32 mouse cellular contexts compared by ENCODE assay signal in genomic region chr4:151010316-151010715, GRCm38 (mm10). TPM values are rescaled to one million over a fixed set of nuclear protein-coding genes. Genes with fewer than 3 reads are reported as not detected.
"Had no signal": no experiment of that assay in that cellular context is flagged by ENCODE, and none has a peak within 500 bp of the region (broad histone marks: within the 10 kb centered on the region; RNA-seq: fewer than 3 reads in every experiment).

No protein-coding gene starts in this region.

- H3K4me3 ChIP-seq: intestine, embryonic 15.5 days; left cerebral cortex, adult 2 months; liver, embryonic 13.5 days; lung, embryonic 15.5 days; stomach, embryonic 15.5 days had no signal

- H3K27me3 ChIP-seq: intestine, embryonic 15.5 days; liver, embryonic 13.5 days; lung, embryonic 15.5 days; stomach, embryonic 15.5 days had no signal

- ATAC-seq: intestine, embryonic 15.5 days had no signal

- H3K9ac ChIP-seq: intestine, embryonic 15.5 days; liver, embryonic 13.5 days; lung, embryonic 15.5 days; stomach, embryonic 15.5 days had no signal

- H3K4me1 ChIP-seq: intestine, embryonic 15.5 days; liver, embryonic 13.5 days; lung, embryonic 15.5 days; stomach, embryonic 15.5 days had no signal

- H3K4me2 ChIP-seq: intestine, embryonic 15.5 days; liver, embryonic 13.5 days; lung, embryonic 15.5 days; midbrain, embryonic 11.5 days; stomach, embryonic 15.5 days had no signal

- H3K9me3 ChIP-seq: intestine, embryonic 15.5 days; liver, embryonic 13.5 days; lung, embryonic 15.5 days; stomach, embryonic 15.5 days had no signal

- DNase-seq: kidney, adult 11 months; kidney, adult 8-10 months; kidney, postnatal 14 days; kidney, postnatal 4 days; layer of hippocampus, adult 9-11 months; liver, embryonic 13.5 days; midbrain, embryonic 14.5 days; right cerebral cortex, adult 18-20 months; right cerebral cortex, postnatal 14 days; right cerebral cortex, postnatal 4 days; spleen, adult 18-20 months; thymus, adult 18-20 months; thymus, postnatal 36 days had no signal

- H3K36me3 ChIP-seq: intestine, embryonic 15.5 days; lung, embryonic 15.5 days had no signal

- H3K27ac ChIP-seq: intestine, embryonic 15.5 days; left cerebral cortex, adult 2 months; liver, embryonic 13.5 days; lung, embryonic 15.5 days; stomach, embryonic 15.5 days had no signal

RNA-seq across cellular contexts. Expression of gene Uts2, which starts 13.4 kb away (rescaled TPM):
- total RNA-seq: layer of hippocampus, adult 18-20 months; layer of hippocampus, postnatal 25 days; left cerebral cortex, adult 2 months; left cerebral cortex, postnatal 10 days; left cerebral cortex, postnatal 36 days; liver, adult 2 months; megakaryocyte progenitor cell, adult 5-6 weeks; megakaryocyte-erythroid progenitor cell, adult 5-6 weeks; midbrain, postnatal 0 days had no signal
- polyA plus RNA-seq: intestine, embryonic 15.5 days; kidney, embryonic 16.5 days; limb, embryonic 11.5 days; limb, embryonic 14.5 days; liver, adult 2 months; liver, embryonic 13.5 days; liver, embryonic 16.5 days; lung, embryonic 15.5 days; midbrain, embryonic 11.5 days; midbrain, embryonic 14.5 days; midbrain, postnatal 0 days; neural tube, embryonic 11.5 days; stomach, embryonic 15.5 days; urinary bladder, adult 2 months had no signal
